Mouse (Mus musculus) megakaryocyte, embryonic 14.5 days (primary cell): Measurements from ENCODE around the gene 6030408B16Rik.

Experiments used
- FLI1 ChIP-seq: IDR thresholded peaks from 2 replicates; pipeline ENCODE4 v1.6.1; 2012; ENCODE audit warnings: low read length, inconsistent platforms, mixed read lengths
- GATA1 ChIP-seq: IDR thresholded peaks from 3 replicates; pipeline ENCODE4 v1.6.1; 2012; ENCODE audit warnings: mixed read lengths, low read length, inconsistent platforms, borderline replicate concordance

DNA sequence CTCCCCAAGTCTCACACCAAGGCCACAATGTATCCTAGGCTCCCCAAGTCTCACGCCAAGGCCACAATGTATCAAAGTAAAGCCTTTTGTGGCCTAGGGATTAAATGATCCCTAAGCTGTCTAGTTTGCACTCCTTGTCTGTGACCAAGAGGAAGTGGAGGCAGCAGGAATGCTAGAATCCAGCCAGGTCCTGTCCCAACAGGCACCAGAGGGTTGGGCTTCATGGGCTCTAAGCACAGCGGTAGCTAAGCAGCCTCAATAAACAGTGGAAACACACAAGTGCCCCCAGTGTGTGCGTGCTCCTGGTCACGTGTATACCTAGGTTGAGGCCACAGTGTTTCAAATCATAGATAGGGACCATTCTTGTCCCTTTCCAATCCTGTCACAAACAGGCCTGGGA lies 45.3 kb downstream of the 6030408B16Rik start:
- TF ChIP-seq GATA1 (no peak), FLI1 (no peak)
